Mouse (Mus musculus) splenic B cell, adult 2 months (primary cell): ENCODE measurements around the gene Hs6st1.

ENCODE experiments used
- DNase-seq: peaks from one replicate; pipeline ENCODE4 v3.0.0-alpha.2; 2011; ENCODE audit warnings: low read depth, low spot score
- H3K27me3 ChIP-seq: 2 replicates; pipeline ENCODE4 v1.6.1; 2012; ENCODE audit warnings: mild to moderate bottlenecking, low read length, moderate library complexity, mixed read lengths; ENCODE audit not compliant: control insufficient read depth, poor library complexity, insufficient read depth, severe bottlenecking
- H3K36me3 ChIP-seq: 2 replicates; pipeline ENCODE4 v1.6.1; 2012; ENCODE audit warnings: mild to moderate bottlenecking, low read length, moderate library complexity, mixed read lengths; ENCODE audit not compliant: control insufficient read depth, poor library complexity, insufficient read depth, severe bottlenecking

The Hs6st1 gene

DNA sequence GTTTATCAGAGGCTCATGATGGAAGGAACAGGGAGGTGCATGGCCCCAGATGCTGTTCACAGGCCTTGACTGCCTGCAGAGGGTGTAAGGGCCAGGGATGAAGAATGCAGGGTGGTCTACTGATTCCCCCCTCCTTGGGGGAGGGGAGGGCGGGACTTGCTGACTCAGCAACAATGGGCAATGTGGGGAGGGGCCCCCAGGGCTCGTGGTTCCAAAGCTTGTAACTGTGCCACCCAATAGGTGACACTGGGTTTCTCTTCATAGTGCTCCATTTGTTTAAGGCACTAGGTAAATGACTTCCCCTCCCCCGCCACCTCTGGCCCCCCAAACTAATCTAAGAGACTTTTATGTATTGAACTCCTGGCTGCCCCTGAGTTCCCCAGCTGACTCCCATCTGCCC, 2.5 kb downstream of the Hs6st1 start:
- DNase-seq, result no peak

GRCm38 (mm10) chr1:36071176-36071575, 3.0 kb downstream of the Hs6st1 start:
- H3K27me3 ChIP-seq, result no peaks in the 10 kb centered on the region
- peak; percentile 31 for DNase-seq
- H3K36me3 ChIP-seq, result peaks cover 1% of the 10 kb centered on the region; the same call in 1 of the 2 replicates

More for the DNA sequence above, 2.5 kb downstream of the Hs6st1 start:
- Histone ChIP-seq H3K27me3 (no peaks in the 10 kb centered on the region), H3K36me3 (peaks cover 1% of the 10 kb centered on the region; the same call in 1 of the 2 replicates)

DNA sequence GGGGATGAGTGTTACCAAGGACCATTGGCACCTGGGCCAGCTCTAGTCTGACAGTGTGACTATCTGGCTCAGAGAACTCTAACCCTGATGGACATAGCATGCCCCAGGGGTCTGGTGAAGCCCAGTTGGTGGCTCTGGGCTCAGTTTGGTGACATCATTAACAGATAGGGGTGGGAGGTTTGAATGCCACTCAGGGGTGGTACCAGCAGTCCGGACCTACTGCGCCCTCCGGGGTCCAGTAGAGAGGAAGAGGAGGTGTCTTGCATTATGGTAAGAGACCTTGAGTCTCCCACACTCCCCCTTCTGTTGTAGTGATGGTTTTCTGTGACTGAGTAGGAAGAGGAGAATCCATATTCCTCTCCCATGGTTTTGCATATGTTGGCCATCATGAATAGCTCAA, 3.4 kb downstream of the Hs6st1 start:
- Histone ChIP-seq H3K27me3 (no peaks in the 10 kb centered on the region), H3K36me3 (peaks cover 1% of the 10 kb centered on the region; the same call in 1 of the 2 replicates)
- DNase-seq, result no peak

DNA sequence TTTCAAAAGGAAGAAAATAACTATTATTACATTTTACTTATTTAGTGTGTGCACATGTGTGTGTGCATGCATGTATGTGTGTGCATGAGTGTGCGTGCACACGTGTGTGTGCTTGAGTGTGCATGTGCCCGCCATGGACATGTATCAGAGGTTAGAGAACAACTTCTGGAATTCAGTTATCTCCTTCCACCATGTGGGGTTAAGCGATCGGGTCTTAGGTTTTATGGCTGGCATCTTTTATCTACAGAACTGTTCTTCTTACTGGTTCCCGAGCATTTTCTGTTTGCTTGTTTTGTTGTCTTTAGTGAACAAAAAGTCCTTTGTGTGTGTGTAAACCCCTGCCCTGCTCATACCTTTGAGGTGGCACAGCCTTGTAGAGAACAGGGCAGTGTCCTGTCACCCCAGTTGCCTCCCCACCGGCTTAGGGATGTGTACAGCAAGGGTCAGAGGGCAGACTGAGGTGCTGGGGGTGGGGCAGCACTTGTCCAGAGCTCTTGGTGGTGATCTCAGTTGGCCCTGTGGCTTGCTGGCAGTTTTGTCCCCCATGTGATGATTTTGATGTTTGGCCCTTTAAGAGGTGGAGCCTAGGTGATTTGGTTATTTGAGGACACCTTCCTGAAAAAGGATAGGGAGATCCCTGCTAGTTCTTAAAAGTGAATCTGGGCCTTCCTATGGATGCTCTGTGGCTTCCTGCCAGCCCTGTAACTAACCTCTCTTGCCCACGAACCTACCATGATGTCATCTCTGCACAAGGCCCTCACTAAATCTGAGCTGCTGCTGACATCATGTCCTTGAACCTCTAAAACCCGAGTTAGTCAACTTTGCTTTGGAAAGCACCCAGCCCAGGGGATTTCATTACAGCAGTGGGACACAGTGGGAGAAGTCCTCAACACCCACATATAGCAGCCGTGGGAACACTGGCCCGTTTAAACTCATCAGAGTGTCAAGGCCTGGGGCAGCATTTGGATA, 4.7 kb downstream of the Hs6st1 start:
- Histone ChIP-seq H3K36me3 (peaks cover 1% of the 10 kb centered on the region; the same call in 1 of the 2 replicates), H3K27me3 (no peaks in the 10 kb centered on the region)
- DNase-seq, result peak; percentile 22

- H3K27me3 ChIP-seq, result no peaks in the 10 kb centered on the region
- H3K36me3 ChIP-seq, result peaks cover 1% of the 10 kb centered on the region; the same call in 1 of the 2 replicates
- no peak for DNase-seq
Observed at GRCm38 (mm10) chr1:36073566-36073965, 5.4 kb downstream of the Hs6st1 start.

- peaks cover 1% of the 10 kb centered on the region; the same call in 1 of the 2 replicates for H3K36me3 ChIP-seq
- H3K27me3 ChIP-seq, result no peaks in the 10 kb centered on the region
- DNase-seq, result no peak
Observed at GRCm38 (mm10) chr1:36074197-36074596, 6.0 kb downstream of the Hs6st1 start.

- peaks cover 1% of the 10 kb centered on the region; the same call in 1 of the 2 replicates for H3K36me3 ChIP-seq
- H3K27me3 ChIP-seq, result no peaks in the 10 kb centered on the region
- no peak for DNase-seq
Observed at GRCm38 (mm10) chr1:36074968-36075367, 6.8 kb downstream of the Hs6st1 start.

DNA sequence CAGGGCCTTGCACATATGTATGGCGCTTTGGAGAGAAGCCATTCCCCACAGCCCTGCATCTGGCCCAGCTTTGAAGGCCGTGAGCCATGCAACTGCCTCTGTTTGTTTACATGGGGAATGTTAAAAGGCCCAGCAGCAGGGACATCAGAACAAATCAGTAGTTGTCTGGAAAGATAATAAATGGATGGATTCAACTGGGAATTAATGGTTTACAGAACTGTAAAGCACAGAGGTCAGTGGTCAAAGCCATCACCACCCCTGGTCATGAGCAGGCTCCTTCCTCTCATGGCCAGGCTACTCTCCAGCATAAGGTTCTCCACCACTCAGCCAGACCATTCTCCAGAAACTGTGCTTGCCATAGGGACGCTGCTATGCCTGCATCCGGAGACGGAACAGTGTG, 7.5 kb downstream of the Hs6st1 start:
- Histone ChIP-seq H3K27me3 (no peaks in the 10 kb centered on the region), H3K36me3 (peaks cover 1% of the 10 kb centered on the region; the same call in 1 of the 2 replicates)
- DNase-seq, result no peak

- 0 out of 2 replicates have a peak, but pooled peaks cover 1% of the 10 kb centered on the region for H3K36me3 ChIP-seq
- DNase-seq, result no peak
- no peaks in the 10 kb centered on the region for H3K27me3 ChIP-seq
Observed at GRCm38 (mm10) chr1:36077084-36077483, 8.9 kb downstream of the Hs6st1 start.

- H3K27me3 ChIP-seq, result no peaks in the 10 kb centered on the region
- H3K36me3 ChIP-seq, result no peaks in the 10 kb centered on the region
- DNase-seq, result no peak
Observed at GRCm38 (mm10) chr1:36078250-36078649, 10.1 kb downstream of the Hs6st1 start.

- peaks cover 3% of the 10 kb centered on the region for H3K36me3 ChIP-seq
- H3K27me3 ChIP-seq, result no peaks in the 10 kb centered on the region
- no peak for DNase-seq
Observed at GRCm38 (mm10) chr1:36079679-36080078, 11.5 kb downstream of the Hs6st1 start.

DNA sequence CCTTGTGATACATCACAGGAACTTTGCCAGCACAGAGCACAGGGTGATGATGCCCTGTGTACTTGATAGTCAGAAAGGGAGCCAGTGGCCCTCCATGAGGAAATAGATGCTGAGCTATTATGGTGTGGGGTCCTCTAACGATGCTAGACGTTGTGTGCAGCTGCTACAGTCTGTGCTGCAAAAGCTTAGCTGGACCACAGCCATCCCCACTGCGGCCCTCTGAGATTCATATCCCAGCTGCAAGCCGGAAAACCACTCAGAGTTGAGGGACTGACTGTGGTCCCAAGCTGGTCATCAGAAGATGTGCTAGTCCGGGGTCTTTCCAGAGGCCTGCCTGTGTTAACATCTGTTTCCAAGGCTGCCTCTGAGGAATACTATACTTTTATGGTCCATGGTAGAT, 12.8 kb downstream of the Hs6st1 start:
- DNase-seq, result no peak
- Histone ChIP-seq H3K36me3 (peaks cover 3% of the 10 kb centered on the region), H3K27me3 (no peaks in the 10 kb centered on the region)

DNA sequence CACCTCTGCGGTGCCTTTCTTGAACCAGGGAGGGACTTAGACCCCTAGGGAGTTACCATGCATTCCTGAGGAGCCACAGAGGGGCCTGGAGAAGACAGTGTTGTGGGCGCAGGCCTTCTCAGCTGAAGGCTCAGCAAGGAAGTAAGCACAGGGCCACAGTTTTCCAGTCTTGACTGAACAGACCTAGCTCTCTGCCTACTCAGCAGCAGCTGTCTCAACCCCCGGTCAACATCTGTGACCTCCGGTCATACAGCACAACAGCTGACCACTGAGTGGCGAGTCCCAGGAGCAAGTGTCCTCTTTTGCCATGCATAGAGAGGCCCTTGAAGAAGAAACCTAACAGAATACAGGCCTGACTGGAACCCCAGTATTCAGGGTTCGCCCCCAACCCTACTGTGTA, 14.0 kb downstream of the Hs6st1 start:
- Histone ChIP-seq H3K27me3 (no peaks in the 10 kb centered on the region), H3K36me3 (peaks cover 3% of the 10 kb centered on the region)
- no peak for DNase-seq

- Histone ChIP-seq H3K27me3 (no peaks in the 10 kb centered on the region), H3K36me3 (peaks cover 3% of the 10 kb centered on the region)
- DNase-seq, result no peak
Observed at GRCm38 (mm10) chr1:36083554-36083953, 15.4 kb downstream of the Hs6st1 start.

- H3K36me3 ChIP-seq, result peaks cover 4% of the 10 kb centered on the region
- DNase-seq, result no peak
- no peaks in the 10 kb centered on the region for H3K27me3 ChIP-seq
Observed at GRCm38 (mm10) chr1:36085069-36085468, 16.9 kb downstream of the Hs6st1 start.
